Mouse (Mus musculus) testis, adult 2 months (tissue): ENCODE measurements around the gene Tmem151a.

Source experiments
- CTCF ChIP-seq: fragments of 200-500 bp; IDR thresholded peaks from 2 replicates; pipeline ENCODE4 v1.5.1; 2012; ENCODE audit warnings: low read depth, mild to moderate bottlenecking, inconsistent platforms, low read length, moderate library complexity; ENCODE audit not compliant: control insufficient read depth, insufficient read depth, insufficient replicate concordance
- POLR2A ChIP-seq: fragments of 200-500 bp; IDR thresholded peaks from 2 replicates; pipeline ENCODE4 v1.6.1; 2012; ENCODE audit warnings: low read depth, mild to moderate bottlenecking, inconsistent platforms, low read length, moderate library complexity; ENCODE audit not compliant: control insufficient read depth

DNA sequence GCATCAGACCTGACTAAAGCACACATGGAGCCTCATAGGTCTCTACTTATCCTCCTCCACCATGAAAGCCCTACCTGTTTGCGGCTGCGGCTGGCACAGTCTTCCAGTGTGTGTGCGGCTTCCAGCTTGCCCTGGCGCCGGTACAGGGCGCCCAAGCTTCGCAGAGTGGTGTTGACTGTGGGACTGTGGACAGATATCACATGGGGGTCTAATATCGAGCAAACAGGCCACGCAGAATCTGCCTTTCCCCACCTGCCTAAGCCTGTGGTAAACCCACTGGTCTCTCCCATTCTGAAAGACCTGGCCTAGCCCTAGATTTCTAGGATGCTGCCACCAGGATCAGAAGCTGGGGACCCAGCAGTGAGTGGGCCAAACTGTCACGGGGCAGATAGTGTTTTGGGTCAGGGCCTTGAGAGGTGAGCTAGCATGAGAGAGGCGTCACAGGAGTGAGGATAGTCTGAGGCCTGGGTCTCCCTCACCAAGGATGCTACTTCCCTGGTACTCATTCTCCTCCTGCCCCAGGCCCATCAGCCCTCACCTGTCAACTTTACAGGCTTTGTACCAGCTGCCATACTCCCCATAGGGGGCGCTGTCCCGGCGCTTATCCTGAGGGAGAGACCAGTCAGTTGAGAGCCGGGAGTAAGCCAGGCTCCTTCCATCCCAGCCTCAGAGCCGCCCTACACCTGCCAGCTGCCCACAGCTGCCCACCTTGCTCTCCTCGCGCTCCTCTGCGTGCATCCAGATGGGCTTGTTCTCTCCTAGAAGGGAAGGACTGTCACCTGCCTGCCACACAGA is 24.5 kb upstream of the Tmem151a start:
- TF ChIP-seq CTCF (no peak), POLR2A (no peak)
